Mouse (Mus musculus) WW6 (cell line): ENCODE data around the gene Trub2.

Experiments
- DNase-seq: peaks from one replicate; pipeline ENCODE4 v3.0.0-alpha.2; 2013; ENCODE audit warnings: low read depth, low spot score

Gene Trub2

GRCm38 (mm10) chr2:29724664-29725365 is 63.5 kb downstream of the Trub2 start:
- no peak for DNase-seq

- DNase-seq: no peak
These were observed 65.2 kb downstream of the Trub2 start for GRCm38 (mm10) chr2:29723132-29723531.

- no peak for DNase-seq
These were observed 69.7 kb downstream of the Trub2 start for GRCm38 (mm10) chr2:29718581-29718980.

- no peak for DNase-seq
These were observed 71.6 kb downstream of the Trub2 start for GRCm38 (mm10) chr2:29716691-29717090.

GRCm38 (mm10) chr2:29716143-29716542 is 72.2 kb downstream of the Trub2 start:
- DNase-seq: no peak

- no peak for DNase-seq
These were observed 74.2 kb downstream of the Trub2 start for GRCm38 (mm10) chr2:29714127-29714526.

GRCm38 (mm10) chr2:29713501-29713900 is 74.8 kb downstream of the Trub2 start:
- no peak for DNase-seq

GRCm38 (mm10) chr2:29711877-29712276 is 76.4 kb downstream of the Trub2 start:
- DNase-seq: no peak
